Mouse (Mus musculus) CD8-positive naive resting alpha-beta T cell, adult 57 days (primary cell): ENCODE measurements around the gene Ccdc80. TPM values are rescaled to one million over a fixed set of nuclear protein-coding genes. Genes with fewer than 3 reads are reported as not detected.

Source experiments
- total RNA-seq: library from RNA; stranded (reverse); gene quantifications from one replicate; pipeline ENCODE4 v1.2.4, GENCODE M21; 2023

Gene Ccdc80
- not detected for total RNA-seq

DNA sequence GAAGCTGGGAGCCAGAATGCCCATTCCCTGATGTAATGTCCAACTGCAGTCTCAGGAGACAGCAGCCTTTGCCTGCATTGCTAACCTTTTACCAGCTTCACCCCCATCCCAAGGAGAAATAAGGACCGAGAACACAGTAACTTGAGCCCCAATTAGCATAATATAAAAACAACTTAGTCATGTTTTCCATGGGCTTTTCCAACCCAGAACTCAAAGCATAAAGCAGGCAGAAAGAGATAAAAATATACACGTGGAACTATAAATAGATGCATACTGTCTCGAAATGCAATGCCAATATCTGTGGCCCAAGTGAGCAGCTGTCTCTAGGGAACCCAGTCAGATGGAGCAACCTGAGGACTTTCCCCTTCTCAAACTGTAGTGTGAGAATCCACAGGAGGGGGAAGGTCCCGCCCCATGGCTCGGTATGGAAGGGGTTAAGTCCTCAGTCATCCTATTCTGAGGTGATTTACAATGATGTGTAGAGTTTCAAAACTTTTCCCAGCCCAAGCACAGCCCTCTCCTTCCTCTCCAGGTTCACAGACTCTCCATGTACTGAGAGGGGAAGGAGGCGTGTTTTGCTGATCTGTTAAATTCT lies at the start of gene Ccdc80:
Ccdc80 (plus strand) TSS at position 266 of the 595 bp plus-strand sequence.

DNA sequence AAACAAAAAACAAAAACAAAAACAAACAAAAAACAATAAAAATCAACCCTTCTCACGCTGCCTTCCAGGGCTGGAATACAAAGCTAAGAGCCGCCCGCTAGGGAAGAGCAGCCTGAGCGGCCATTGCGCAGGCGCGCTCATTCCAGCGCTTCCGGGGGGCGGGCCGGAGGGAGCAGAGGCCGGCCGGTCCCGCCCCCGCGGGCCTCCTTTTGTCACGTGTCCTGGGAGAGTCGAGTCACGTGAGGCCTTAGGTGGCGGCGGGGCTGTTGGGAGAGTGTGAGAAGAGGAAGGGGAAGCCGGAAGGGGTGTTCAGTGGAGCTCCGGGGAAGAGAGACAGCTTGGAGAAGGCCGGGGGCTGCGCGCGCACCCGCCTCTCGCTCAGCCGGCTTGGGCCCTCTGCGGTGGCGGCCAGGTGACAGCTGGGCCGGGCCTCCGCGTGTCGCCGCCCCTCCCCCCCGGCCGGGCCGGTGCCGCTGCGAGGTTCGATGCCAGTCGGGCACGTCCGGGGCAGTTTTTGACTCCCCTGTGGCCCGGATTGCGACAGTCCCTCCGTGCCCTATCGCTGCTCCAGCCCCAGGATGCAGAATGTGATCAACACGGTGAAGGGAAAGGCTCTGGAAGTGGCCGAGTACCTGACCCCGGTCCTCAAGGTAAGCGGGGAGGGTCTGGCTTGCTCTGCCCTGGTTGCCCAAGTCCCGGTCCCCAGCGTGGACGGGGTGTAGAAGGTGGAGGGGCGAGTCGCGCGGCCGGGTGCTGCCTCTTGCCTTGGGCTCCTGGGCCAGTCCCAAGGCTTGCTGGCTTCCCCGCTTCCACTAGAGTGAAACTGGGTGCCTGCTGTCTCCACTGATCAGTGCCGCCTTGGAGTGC lies 65.6 kb downstream of the Ccdc80 start, which contains the start of the genes Slc35a5 and Atg3:
Slc35a5 (minus strand) TSS at position 185 of the 867 bp plus-strand sequence.
Atg3 (plus strand) TSS at position 264 of the 867 bp plus-strand sequence.

Other genes with a start within 250 kb of the Ccdc80 start
- gene Cd200r2, start 226.3 kb upstream of the Ccdc80 start, total RNA-seq = not detected
- 0.46 TPM for gene Cd200r3, start 149.7 kb upstream of the Ccdc80 start, total RNA-seq
- gene Slc35a5, start 65.3 kb downstream of the Ccdc80 start, total RNA-seq = 23.1 TPM
- gene Atg3, start 65.4 kb downstream of the Ccdc80 start, total RNA-seq = 41.8 TPM
- 63.0 TPM for gene Btla, start 130.9 kb downstream of the Ccdc80 start, total RNA-seq